Mouse (Mus musculus): Measurements from ENCODE around the gene Trim25.

DNA sequence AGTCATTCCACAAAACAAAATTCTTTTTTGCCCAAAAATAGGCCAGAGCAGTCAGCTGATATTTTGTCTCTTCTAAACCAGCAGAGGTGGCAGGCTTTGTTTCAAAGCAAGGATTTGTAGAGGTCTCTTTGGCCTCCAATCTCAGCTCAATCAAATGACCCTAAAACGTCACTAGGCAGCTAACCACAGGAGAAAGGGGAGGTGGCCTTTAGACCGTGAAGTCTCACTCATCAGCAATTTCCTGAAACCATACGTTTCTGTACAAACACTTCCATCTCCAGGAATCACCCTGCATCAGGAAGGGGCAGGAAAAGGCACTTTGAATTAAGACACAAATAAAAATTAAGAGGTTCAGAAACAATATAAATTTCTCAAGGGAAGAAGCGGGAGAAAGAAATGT is 44.4 kb upstream of the Trim25 start:
- no peak for TF ChIP-seq CTCF (IDR thresholded peaks at IDR 0.05)
- TF ChIP-seq EP300 (IDR thresholded peaks at IDR 0.05), result no peak

Measured in lung, postnatal 0 days (tissue).